Mouse (Mus musculus): Measurements from ENCODE around the gene Tmem171. TPM values are rescaled to one million over a fixed set of nuclear protein-coding genes. Genes with fewer than 3 reads are reported as not detected.

Tmem171 gene
- polyA plus RNA-seq, 1 experiment from 2014 or later, result not detected

DNA sequence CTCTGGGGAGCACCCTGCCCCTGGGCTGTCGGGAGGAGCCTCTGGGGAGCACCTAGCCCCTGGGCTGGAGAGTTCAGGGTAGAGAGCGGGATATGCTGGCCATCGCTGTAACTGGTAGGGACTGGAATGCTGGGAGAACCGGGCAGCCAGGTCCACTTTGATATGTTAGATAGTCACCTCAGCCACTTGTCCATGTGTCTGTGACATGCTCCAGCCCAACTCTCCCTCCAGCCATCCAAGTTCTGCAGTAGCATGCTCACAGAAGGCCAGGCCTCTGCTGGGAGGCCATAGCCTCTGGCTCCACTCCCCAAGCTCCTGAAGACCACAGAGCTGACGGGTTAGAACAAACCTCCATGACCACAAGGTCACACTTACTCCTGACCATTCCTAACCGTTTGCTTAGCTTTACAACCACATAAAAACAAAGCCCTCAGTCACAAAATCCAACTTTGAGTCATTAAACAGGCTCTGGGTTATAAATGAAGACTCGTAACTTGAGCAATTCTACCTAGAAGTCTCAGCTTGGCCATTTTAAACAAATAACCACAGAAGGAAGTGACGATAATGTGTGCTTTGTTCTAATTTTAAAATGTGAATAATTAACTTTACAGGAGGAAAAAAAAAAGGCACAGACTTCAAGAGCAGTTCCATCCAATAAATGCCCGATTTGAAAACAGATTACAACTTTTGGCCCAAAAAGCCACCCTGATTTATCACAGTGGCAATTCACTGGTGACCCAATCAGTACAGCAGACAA is 10.3 kb downstream of the Tmem171 start:
- Histone ChIP-seq H3K27ac (ENCODE audit: low read depth, low read length) (no peak overlapping the region), H3K4me1 (ENCODE audit: control insufficient read depth, insufficient read depth, low read length) (peaks cover 5% of the 10 kb centered on the region), H3K4me2 (ENCODE audit: low read depth, low read length) (no peak overlapping the region), H3K9me3 (ENCODE audit: control insufficient read depth, low read length) (no peaks in the 10 kb centered on the region), H3K4me3 (ENCODE audit: low read depth, low read length) (no peak overlapping the region), H3K9ac (replicated peaks; ENCODE audit: low read depth, low read length) (no peak overlapping the region), H3K36me3 (ENCODE audit: control insufficient read depth, insufficient read depth, low read length) (no peaks in the 10 kb centered on the region), H3K27me3 (ENCODE audit: control insufficient read depth, insufficient read depth, low read length) (no peaks in the 10 kb centered on the region)
- no peak for ATAC-seq (ENCODE audit: low read depth)
- WGBS, result 53% methylated on average over 9 of the region's 9 CpGs

DNA sequence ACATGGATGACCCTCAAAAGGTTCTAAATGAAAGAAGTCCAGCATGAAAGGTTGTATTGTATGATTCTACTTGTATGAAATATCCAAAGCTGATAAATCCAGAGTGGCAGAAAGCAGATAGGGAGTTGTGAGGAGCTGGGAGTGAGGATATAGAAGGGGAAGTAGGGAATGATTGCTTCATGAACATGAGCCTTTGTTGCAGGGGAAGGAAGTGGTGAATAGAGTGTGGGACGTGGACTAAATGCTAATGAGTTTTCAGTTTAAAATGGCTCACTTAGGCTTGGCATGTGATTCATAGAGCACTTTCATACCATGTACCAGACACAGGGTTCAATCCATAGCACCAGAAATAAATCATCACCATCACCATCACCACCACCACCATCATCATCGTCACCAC is 11.2 kb downstream of the Tmem171 start:
- Histone ChIP-seq H3K27me3 (ENCODE audit: control insufficient read depth, insufficient read depth, low read length) (no peaks in the 10 kb centered on the region), H3K27ac (ENCODE audit: low read depth, low read length) (no peak overlapping the region), H3K4me1 (ENCODE audit: control insufficient read depth, insufficient read depth, low read length) (peaks cover 5% of the 10 kb centered on the region), H3K9ac (replicated peaks; ENCODE audit: low read depth, low read length) (no peak overlapping the region), H3K36me3 (ENCODE audit: control insufficient read depth, insufficient read depth, low read length) (no peaks in the 10 kb centered on the region), H3K9me3 (ENCODE audit: control insufficient read depth, low read length) (no peaks in the 10 kb centered on the region), H3K4me3 (ENCODE audit: low read depth, low read length) (no peak overlapping the region), H3K4me2 (ENCODE audit: low read depth, low read length) (no peak overlapping the region)
- no peak for ATAC-seq (ENCODE audit: low read depth)
- 81% methylated on average over 2 of the region's 2 CpGs for WGBS

DNA sequence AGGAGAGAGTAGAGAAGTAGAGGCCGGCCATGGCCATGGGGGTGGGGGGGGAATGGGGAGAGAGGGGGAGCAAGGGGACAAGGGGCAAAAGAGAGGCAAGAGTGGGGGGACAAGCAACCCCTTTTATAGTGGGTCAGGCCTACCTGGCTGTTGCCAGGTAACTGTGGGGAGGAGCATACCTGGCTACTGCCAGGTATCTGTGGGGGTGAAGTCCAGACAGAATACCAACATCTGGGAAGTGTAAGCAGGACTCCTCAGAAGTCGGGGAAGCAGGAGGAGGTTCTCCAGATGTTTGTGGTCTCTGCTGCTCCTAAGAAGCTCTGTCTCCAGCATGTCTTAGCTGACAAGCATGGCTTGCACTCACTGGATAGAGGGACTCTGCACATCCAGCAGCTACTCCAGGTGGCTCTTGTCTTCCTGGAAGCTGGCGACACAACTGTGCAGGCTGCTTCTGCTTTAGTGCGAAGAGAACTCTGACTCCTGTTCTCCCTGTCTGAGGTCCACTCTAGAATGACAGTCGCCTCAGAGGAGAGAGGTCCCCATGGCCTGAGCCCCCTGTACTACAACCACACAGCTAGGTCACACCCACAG is 14.1 kb downstream of the Tmem171 start:
- Histone ChIP-seq H3K27me3 (ENCODE audit: control insufficient read depth, insufficient read depth, low read length) (no peaks in the 10 kb centered on the region), H3K4me1 (ENCODE audit: control insufficient read depth, insufficient read depth, low read length) (no peaks in the 10 kb centered on the region), H3K36me3 (ENCODE audit: control insufficient read depth, insufficient read depth, low read length) (no peaks in the 10 kb centered on the region), H3K9ac (replicated peaks; ENCODE audit: low read depth, low read length) (no peak overlapping the region), H3K4me3 (ENCODE audit: low read depth, low read length) (no peak overlapping the region), H3K4me2 (ENCODE audit: low read depth, low read length) (no peak overlapping the region), H3K9me3 (ENCODE audit: control insufficient read depth, low read length) (no peaks in the 10 kb centered on the region), H3K27ac (ENCODE audit: low read depth, low read length) (no peak overlapping the region)
- WGBS, result 89% methylated on average over 5 of the region's 5 CpGs
- no peak for ATAC-seq (ENCODE audit: low read depth)

DNA sequence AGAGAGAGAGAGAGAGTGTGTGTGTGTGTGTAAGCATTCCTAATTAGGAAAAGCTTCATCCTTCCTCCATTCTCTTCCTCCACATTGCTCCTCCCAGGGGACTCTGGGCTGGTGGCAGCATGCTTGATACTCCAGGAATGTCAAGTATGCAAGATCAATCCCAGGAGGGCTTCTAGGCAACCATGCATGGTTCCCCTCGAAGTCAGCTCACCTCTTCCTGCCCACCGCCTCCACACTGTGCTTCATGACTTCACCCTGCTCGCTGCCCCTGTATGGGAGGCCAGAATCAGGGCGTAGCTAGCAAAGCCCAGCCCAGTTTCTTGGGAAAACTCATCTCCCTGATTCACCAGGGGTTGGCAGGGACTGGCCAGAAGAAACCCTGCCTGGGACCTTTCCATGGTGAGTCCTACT is 15.0 kb downstream of the Tmem171 start:
- Histone ChIP-seq H3K4me1 (ENCODE audit: control insufficient read depth, insufficient read depth, low read length) (no peaks in the 10 kb centered on the region), H3K9ac (replicated peaks; ENCODE audit: low read depth, low read length) (no peak overlapping the region), H3K4me2 (ENCODE audit: low read depth, low read length) (no peak overlapping the region), H3K9me3 (ENCODE audit: control insufficient read depth, low read length) (no peaks in the 10 kb centered on the region), H3K36me3 (ENCODE audit: control insufficient read depth, insufficient read depth, low read length) (no peaks in the 10 kb centered on the region), H3K4me3 (ENCODE audit: low read depth, low read length) (no peak overlapping the region), H3K27me3 (ENCODE audit: control insufficient read depth, insufficient read depth, low read length) (no peaks in the 10 kb centered on the region), H3K27ac (ENCODE audit: low read depth, low read length) (no peak overlapping the region)
- ATAC-seq (ENCODE audit: low read depth), result no peak
- 54% methylated on average over 4 of the region's 4 CpGs for WGBS

DNA sequence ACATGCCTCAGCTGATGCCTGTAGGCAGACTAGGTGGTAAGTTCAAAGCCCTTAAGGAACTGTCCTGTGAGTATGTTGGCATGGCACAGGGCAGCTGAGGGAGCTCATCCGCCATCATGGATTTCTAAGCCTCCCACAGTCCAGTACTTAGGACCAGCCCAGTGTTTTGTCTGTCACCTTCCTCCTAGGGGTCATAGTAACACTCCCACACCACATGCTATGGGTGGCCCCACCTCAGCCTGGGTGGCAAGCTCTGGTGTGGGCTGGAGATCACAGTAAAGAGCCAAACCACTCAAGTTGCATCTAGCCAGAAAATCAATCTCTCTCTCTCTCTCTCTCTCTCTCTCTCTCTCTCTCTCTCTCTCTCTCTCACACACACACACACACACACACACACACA is 15.4 kb downstream of the Tmem171 start:
- Histone ChIP-seq H3K36me3 (ENCODE audit: control insufficient read depth, insufficient read depth, low read length) (no peaks in the 10 kb centered on the region), H3K4me2 (ENCODE audit: low read depth, low read length) (no peak overlapping the region), H3K4me1 (ENCODE audit: control insufficient read depth, insufficient read depth, low read length) (no peaks in the 10 kb centered on the region), H3K27ac (ENCODE audit: low read depth, low read length) (no peak overlapping the region), H3K9me3 (ENCODE audit: control insufficient read depth, low read length) (no peaks in the 10 kb centered on the region), H3K4me3 (ENCODE audit: low read depth, low read length) (no peak overlapping the region), H3K9ac (replicated peaks; ENCODE audit: low read depth, low read length) (no peak overlapping the region), H3K27me3 (ENCODE audit: control insufficient read depth, insufficient read depth, low read length) (no peaks in the 10 kb centered on the region)
- WGBS, result 86% methylated on average over 1 of the region's 1 CpGs
- ATAC-seq (ENCODE audit: low read depth), result no peak

- H3K27ac ChIP-seq (ENCODE audit: low read depth, low read length), result no peak overlapping the region
- H3K27me3 ChIP-seq (ENCODE audit: control insufficient read depth, insufficient read depth, low read length), result no peaks in the 10 kb centered on the region
- no peaks in the 10 kb centered on the region for H3K36me3 ChIP-seq (ENCODE audit: control insufficient read depth, insufficient read depth, low read length)
- 83% methylated on average over 4 of the region's 4 CpGs for WGBS
- H3K9ac ChIP-seq (replicated peaks; ENCODE audit: low read depth, low read length), result no peak overlapping the region
- H3K9me3 ChIP-seq (ENCODE audit: control insufficient read depth, low read length), result no peaks in the 10 kb centered on the region
- no peaks in the 10 kb centered on the region for H3K4me1 ChIP-seq (ENCODE audit: control insufficient read depth, insufficient read depth, low read length)
- ATAC-seq (ENCODE audit: low read depth), result no peak
- H3K4me3 ChIP-seq (ENCODE audit: low read depth, low read length), result no peak overlapping the region
- no peak overlapping the region for H3K4me2 ChIP-seq (ENCODE audit: low read depth, low read length)
Observed at GRCm38 (mm10) chr13:98673922-98674321, 20.7 kb downstream of the Tmem171 start.

- no peaks in the 10 kb centered on the region for H3K4me1 ChIP-seq (ENCODE audit: control insufficient read depth, insufficient read depth, low read length)
- H3K27me3 ChIP-seq (ENCODE audit: control insufficient read depth, insufficient read depth, low read length), result no peaks in the 10 kb centered on the region
- no peak overlapping the region for H3K4me3 ChIP-seq (ENCODE audit: low read depth, low read length)
- H3K36me3 ChIP-seq (ENCODE audit: control insufficient read depth, insufficient read depth, low read length), result no peaks in the 10 kb centered on the region
- H3K4me2 ChIP-seq (ENCODE audit: low read depth, low read length), result no peak overlapping the region
- H3K9ac ChIP-seq (replicated peaks; ENCODE audit: low read depth, low read length), result no peak overlapping the region
- no peak for ATAC-seq (ENCODE audit: low read depth)
- H3K9me3 ChIP-seq (ENCODE audit: control insufficient read depth, low read length), result no peaks in the 10 kb centered on the region
- no peak overlapping the region for H3K27ac ChIP-seq (ENCODE audit: low read depth, low read length)
- WGBS, result 77% methylated on average over 3 of the region's 3 CpGs
Observed at GRCm38 (mm10) chr13:98669296-98669695, 25.3 kb downstream of the Tmem171 start.

DNA sequence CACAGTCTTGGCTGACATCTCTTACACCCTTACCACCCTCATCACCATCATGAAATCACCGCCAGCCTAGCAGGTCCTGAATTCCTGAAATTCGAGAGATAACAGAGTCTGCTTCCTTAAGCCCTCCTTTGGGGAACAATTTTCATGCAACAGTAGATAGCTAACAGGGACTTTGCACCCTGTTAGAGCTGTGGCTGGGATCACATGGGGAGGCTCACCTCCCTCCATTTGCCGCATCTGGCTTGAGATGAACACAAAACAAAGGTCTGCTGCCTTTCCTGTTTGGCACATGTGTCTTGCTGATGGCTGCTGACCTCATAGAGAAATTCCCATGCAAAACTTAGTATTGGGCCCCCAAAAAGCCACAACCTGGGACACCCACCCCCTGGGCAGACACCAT is 27.3 kb downstream of the Tmem171 start:
- Histone ChIP-seq H3K27ac (ENCODE audit: low read depth, low read length) (no peak overlapping the region), H3K27me3 (ENCODE audit: control insufficient read depth, insufficient read depth, low read length) (no peaks in the 10 kb centered on the region), H3K4me2 (ENCODE audit: low read depth, low read length) (no peak overlapping the region), H3K36me3 (ENCODE audit: control insufficient read depth, insufficient read depth, low read length) (no peaks in the 10 kb centered on the region), H3K9me3 (ENCODE audit: control insufficient read depth, low read length) (no peaks in the 10 kb centered on the region), H3K9ac (replicated peaks; ENCODE audit: low read depth, low read length) (no peak overlapping the region), H3K4me1 (ENCODE audit: control insufficient read depth, insufficient read depth, low read length) (no peaks in the 10 kb centered on the region), H3K4me3 (ENCODE audit: low read depth, low read length) (no peak overlapping the region)
- ATAC-seq (ENCODE audit: low read depth), result no peak
- WGBS, result 82% methylated on average over 3 of the region's 3 CpGs

GRCm38 (mm10) chr13:98665240-98665639 is 29.4 kb downstream of the Tmem171 start:
- ATAC-seq (ENCODE audit: low read depth), result no peak
- WGBS, result 91% methylated on average over 10 of the region's 10 CpGs
- no peak overlapping the region for H3K9ac ChIP-seq (replicated peaks; ENCODE audit: low read depth, low read length)

More at GRCm38 (mm10) chr13:98665240-98665639, 29.4 kb downstream of the Tmem171 start:
- H3K4me2 ChIP-seq (ENCODE audit: low read depth, low read length), result no peak overlapping the region
- no peaks in the 10 kb centered on the region for H3K9me3 ChIP-seq (ENCODE audit: control insufficient read depth, low read length)
- no peak overlapping the region for H3K4me3 ChIP-seq (ENCODE audit: low read depth, low read length)
- no peaks in the 10 kb centered on the region for H3K36me3 ChIP-seq (ENCODE audit: control insufficient read depth, insufficient read depth, low read length)
- H3K4me1 ChIP-seq (ENCODE audit: control insufficient read depth, insufficient read depth, low read length), result no peaks in the 10 kb centered on the region
- H3K27ac ChIP-seq (ENCODE audit: low read depth, low read length), result no peak overlapping the region
- no peaks in the 10 kb centered on the region for H3K27me3 ChIP-seq (ENCODE audit: control insufficient read depth, insufficient read depth, low read length)
